Mouse (Mus musculus): ENCODE measurements around the gene Olfr686. TPM values are rescaled to one million over a fixed set of nuclear protein-coding genes. Genes with fewer than 3 reads are reported as not detected.

Olfr686 gene
- polyA plus RNA-seq, 1 experiment from 2014 or later: not detected

Other genes starting within 250 kb of the Olfr686 start
- gene Olfr670, start 244.9 kb downstream of the Olfr686 start, polyA plus RNA-seq (2015; fragmentation: Nextera tagmentation; extraction: Ambion mirVana): not detected in 2 replicates
- not detected in 2 replicates for gene Olfr671, start 228.4 kb downstream of the Olfr686 start, polyA plus RNA-seq (2015; fragmentation: Nextera tagmentation; extraction: Ambion mirVana)
- not detected in 2 replicates for gene Olfr672, start 205.5 kb downstream of the Olfr686 start, polyA plus RNA-seq (2015; fragmentation: Nextera tagmentation; extraction: Ambion mirVana)
- not detected in 2 replicates for gene Olfr675, start 179.0 kb downstream of the Olfr686 start, polyA plus RNA-seq (2015; fragmentation: Nextera tagmentation; extraction: Ambion mirVana)
- not detected in 2 replicates for gene Olfr676, start 174.8 kb downstream of the Olfr686 start, polyA plus RNA-seq (2015; fragmentation: Nextera tagmentation; extraction: Ambion mirVana)
- not detected in 2 replicates for gene Olfr677, start 156.1 kb downstream of the Olfr686 start, polyA plus RNA-seq (2015; fragmentation: Nextera tagmentation; extraction: Ambion mirVana)
- gene Olfr678, start 143.0 kb downstream of the Olfr686 start, polyA plus RNA-seq (2015; fragmentation: Nextera tagmentation; extraction: Ambion mirVana): not detected in 2 replicates
- gene Olfr679, start 126.3 kb downstream of the Olfr686 start, polyA plus RNA-seq (2015; fragmentation: Nextera tagmentation; extraction: Ambion mirVana): not detected in 2 replicates
- not detected in 2 replicates for gene Olfr680-ps1, start 114.7 kb downstream of the Olfr686 start, polyA plus RNA-seq (2015; fragmentation: Nextera tagmentation; extraction: Ambion mirVana)
- gene Olfr681, start 90.6 kb downstream of the Olfr686 start, polyA plus RNA-seq (2015; fragmentation: Nextera tagmentation; extraction: Ambion mirVana): not detected in 2 replicates
- not detected in 2 replicates for gene Olfr683, start 60.5 kb downstream of the Olfr686 start, polyA plus RNA-seq (2015; fragmentation: Nextera tagmentation; extraction: Ambion mirVana)
- not detected in 2 replicates for gene Olfr684, start 43.8 kb downstream of the Olfr686 start, polyA plus RNA-seq (2015; fragmentation: Nextera tagmentation; extraction: Ambion mirVana)
- not detected in 2 replicates for gene Olfr685, start 21.5 kb downstream of the Olfr686 start, polyA plus RNA-seq (2015; fragmentation: Nextera tagmentation; extraction: Ambion mirVana)
- not detected in 2 replicates for gene Olfr688, start 80.6 kb upstream of the Olfr686 start, polyA plus RNA-seq (2015; fragmentation: Nextera tagmentation; extraction: Ambion mirVana)
- gene Olfr689, start 103.7 kb upstream of the Olfr686 start, polyA plus RNA-seq (2015; fragmentation: Nextera tagmentation; extraction: Ambion mirVana): not detected in 2 replicates
- not detected in 2 replicates for gene Olfr690, start 126.6 kb upstream of the Olfr686 start, polyA plus RNA-seq (2015; fragmentation: Nextera tagmentation; extraction: Ambion mirVana)
- not detected in 2 replicates for gene Olfr691, start 134.8 kb upstream of the Olfr686 start, polyA plus RNA-seq (2015; fragmentation: Nextera tagmentation; extraction: Ambion mirVana)
- gene Olfr692, start 160.7 kb upstream of the Olfr686 start, polyA plus RNA-seq (2015; fragmentation: Nextera tagmentation; extraction: Ambion mirVana): not detected in 2 replicates
- gene Gm5901, start 167.6 kb upstream of the Olfr686 start, polyA plus RNA-seq (2015; fragmentation: Nextera tagmentation; extraction: Ambion mirVana): not detected in 2 replicates
- 44.9 and 45.5 TPM in 2 replicates for gene Fam160a2, start 192.6 kb upstream of the Olfr686 start, polyA plus RNA-seq (2015; fragmentation: Nextera tagmentation; extraction: Ambion mirVana)
- gene Cnga4, start 197.1 kb upstream of the Olfr686 start, polyA plus RNA-seq (2015; fragmentation: Nextera tagmentation; extraction: Ambion mirVana): not detected in 2 replicates
- gene Cckbr, start 218.2 kb upstream of the Olfr686 start, polyA plus RNA-seq (2015; fragmentation: Nextera tagmentation; extraction: Ambion mirVana): 0.21 and 0.57 TPM in 2 replicates

Measured in forebrain, embryonic 13.5 days (tissue).